14 mouse cellular contexts compared by ENCODE assay signal in genomic region chr1:194680136-194680535, GRCm38 (mm10).
A peak's percentile ranks its signal among the peaks of the same experiment; 100 is the strongest.
DNase-seq lines count a peak whose midpoint lies in the region; ATAC-seq lines count a peak whose summit lies in the region.
"Had no signal": no experiment of that assay in that cellular context is flagged by ENCODE, and none has a peak within 500 bp of the region (broad histone marks: within the 10 kb centered on the region; RNA-seq: fewer than 3 reads in every experiment).

No protein-coding gene starts in this region.

- peak; percentile 43 for ATAC-seq in kidney, embryonic 14.5 days (ENCODE audit: low FRiP score, low TSS enrichment)
- ATAC-seq: forebrain, embryonic 16.5 days had no signal

- H3K36me3 ChIP-seq in kidney, embryonic 14.5 days (ENCODE audit: control insufficient read depth, insufficient read depth, low read length) = no peaks in the 10 kb centered on the region
- H3K36me3 ChIP-seq in limb, embryonic 10.5 days = no peaks in the 10 kb centered on the region
- H3K36me3 ChIP-seq: neural tube, embryonic 13.5 days had no signal

- DNase-seq in heart, adult 11 months = peak; percentile 87
- DNase-seq in heart, postnatal 4 days = no peak
- DNase-seq in kidney, adult 8-10 months = no peak
- DNase-seq in adrenal gland, postnatal 10 days = peak; percentile 41
- peak; percentile 40 for DNase-seq in limb, embryonic 10.5 days (ENCODE audit: low spot score)
- DNase-seq in cerebellum, postnatal 25 days = no peak
- no peak for DNase-seq in thymus, postnatal 4 days
- DNase-seq: cerebellum, adult 9-10 months; kidney, adult 11 months had no signal

- H3K9me3 ChIP-seq in kidney, embryonic 14.5 days (ENCODE audit: control insufficient read depth, low read length) = no peaks in the 10 kb centered on the region
- no peaks in the 10 kb centered on the region for H3K9me3 ChIP-seq in limb, embryonic 10.5 days (replicated peaks)
- H3K9me3 ChIP-seq: neural tube, embryonic 13.5 days had no signal

- H3K9ac ChIP-seq in kidney, embryonic 14.5 days (ENCODE audit: low read depth, low read length) = no peak overlapping the region
- H3K9ac ChIP-seq: hindbrain, embryonic 14.5 days; neural tube, embryonic 13.5 days had no signal

- H3K27ac ChIP-seq in kidney, embryonic 14.5 days (ENCODE audit: low read depth, low read length) = no peak overlapping the region
- H3K27ac ChIP-seq in limb, embryonic 10.5 days = no peak overlapping the region
- H3K27ac ChIP-seq: hindbrain, embryonic 14.5 days; neural tube, embryonic 13.5 days had no signal

- H3K27me3 ChIP-seq in kidney, embryonic 14.5 days (ENCODE audit: control insufficient read depth, insufficient read depth, low read length) = no peaks in the 10 kb centered on the region
- H3K27me3 ChIP-seq in limb, embryonic 10.5 days (ENCODE audit: low read depth, poor library complexity, severe bottlenecking) = 0 out of 2 replicates have a peak, but pooled peaks cover 8% of the 10 kb centered on the region
- H3K27me3 ChIP-seq: neural tube, embryonic 13.5 days had no signal

- WGBS in kidney, embryonic 14.5 days = 9% methylated on average over 2 of the region's 2 CpGs
- WGBS in limb, embryonic 10.5 days = 5% methylated on average over 2 of the region's 2 CpGs

- no peak overlapping the region for H3K4me2 ChIP-seq in kidney, embryonic 14.5 days (replicated peaks; ENCODE audit: low read depth, low read length)
- H3K4me2 ChIP-seq: hindbrain, embryonic 14.5 days; neural tube, embryonic 13.5 days had no signal

- peaks cover 35% of the 10 kb centered on the region for H3K4me1 ChIP-seq in kidney, embryonic 14.5 days (ENCODE audit: control insufficient read depth, insufficient read depth, low read length)
- peaks cover 72% of the 10 kb centered on the region for H3K4me1 ChIP-seq in limb, embryonic 10.5 days

- no peak overlapping the region for H3K4me3 ChIP-seq in kidney, embryonic 14.5 days (ENCODE audit: low read length)
- no peak overlapping the region for H3K4me3 ChIP-seq in limb, embryonic 10.5 days
- H3K4me3 ChIP-seq: left cerebral cortex, adult 2 months; neural tube, embryonic 13.5 days had no signal

Comparison
In these comparisons a context has a peak if more than half of its experiments do, and no peak if none do; other contexts are left out.
1. DNase-seq: peak in heart, adult 11 months (single experiment), adrenal gland, postnatal 10 days (single experiment) and limb, embryonic 10.5 days (single experiment); none in heart, postnatal 4 days (single experiment), kidney, adult 8-10 months (0 of 2), cerebellum, postnatal 25 days (0 of 2) and thymus, postnatal 4 days (single experiment).